Mouse (Mus musculus): Measurements from ENCODE around the gene Uvrag.

DNA sequence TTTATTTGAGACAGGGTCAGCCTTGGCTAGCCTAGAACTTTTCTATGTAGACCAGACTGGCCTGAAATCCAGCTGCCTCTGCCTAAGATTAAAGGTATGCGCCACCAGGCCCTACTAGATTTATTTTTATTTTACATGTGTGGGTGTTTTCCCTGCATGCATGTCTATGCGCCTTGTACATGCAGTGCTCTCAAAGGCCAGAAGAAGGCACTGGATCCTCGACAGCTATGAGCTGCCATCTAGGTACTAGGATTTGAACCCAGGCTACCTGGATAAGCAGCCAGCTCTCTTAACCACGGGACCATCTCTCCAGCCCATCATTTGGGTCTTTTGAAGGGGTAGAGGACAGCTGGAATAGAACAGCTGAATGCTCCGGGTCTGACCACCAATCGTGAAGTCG, 21.5 kb upstream of the Uvrag start:
- no peak for TF ChIP-seq MAZ (IDR thresholded peaks at IDR 0.05; ENCODE audit: low read depth, low read length)
- TF ChIP-seq TAL1 (IDR thresholded peaks at IDR 0.05; ENCODE audit: low read length): no peak
- no peak; a peak in 1 of 6 replicates for TF ChIP-seq CTCF (IDR thresholded peaks at IDR 0.05 in 2 of 3, conservative IDR thresholded peaks at IDR 0.05 in 1 of 3; ENCODE audit: control insufficient read depth in 1 of 3, insufficient read depth in 1 of 3, low read depth in 2 of 3, low read length in 3 of 3, poor library complexity in 1 of 3, severe bottlenecking in 1 of 3)
